Mouse (Mus musculus): ENCODE measurements around the gene Ptprb. TPM values are rescaled to one million over a fixed set of nuclear protein-coding genes. Genes with fewer than 3 reads are reported as not detected.

Gene Ptprb
- polyA plus RNA-seq, 1 experiment from 2014 or later, result 2.2 TPM

GRCm38 (mm10) chr10:116420976-116421375 is 145.7 kb downstream of the Ptprb start:
- Histone ChIP-seq H3K4me1 (0 out of 2 replicates have a peak, but pooled peaks cover 5% of the 10 kb centered on the region), H3K4me3 (no peak overlapping the region), H3K27ac (no peak overlapping the region), H3K36me3 (no peaks in the 10 kb centered on the region; the same call in 1 of the 2 replicates), H3K9me3 (replicated peaks) (no peaks in the 10 kb centered on the region), H3K27me3 (ENCODE audit: low read depth, poor library complexity, severe bottlenecking) (no peaks in the 10 kb centered on the region)
- no peak for DNase-seq (ENCODE audit: low spot score)
- WGBS, result 86% methylated on average over 6 of the region's 6 CpGs

- DNase-seq (ENCODE audit: low spot score), result no peak
- 90% methylated on average over 2 of the region's 2 CpGs for WGBS
- no peaks in the 10 kb centered on the region for H3K4me1 ChIP-seq
- no peaks in the 10 kb centered on the region for H3K27me3 ChIP-seq (ENCODE audit: low read depth, poor library complexity, severe bottlenecking)
- no peaks in the 10 kb centered on the region for H3K9me3 ChIP-seq (replicated peaks)
- no peak overlapping the region for H3K27ac ChIP-seq
- peaks cover 1% of the 10 kb centered on the region for H3K36me3 ChIP-seq
- H3K4me3 ChIP-seq, result no peak overlapping the region
Measured at GRCm38 (mm10) chr10:116422551-116422950, 147.2 kb downstream of the Ptprb start.

- no peak overlapping the region for H3K27ac ChIP-seq
- H3K4me1 ChIP-seq, result peaks cover 4% of the 10 kb centered on the region
- no peaks in the 10 kb centered on the region for H3K27me3 ChIP-seq (ENCODE audit: low read depth, poor library complexity, severe bottlenecking)
- no peaks in the 10 kb centered on the region for H3K9me3 ChIP-seq (replicated peaks)
- H3K36me3 ChIP-seq, result peaks cover 12% of the 10 kb centered on the region
- no peak overlapping the region for H3K4me3 ChIP-seq
- 93% methylated on average over 6 of the region's 6 CpGs for WGBS
- no peak for DNase-seq (ENCODE audit: low spot score)
Measured at GRCm38 (mm10) chr10:116424921-116425320, 149.6 kb downstream of the Ptprb start.

- 83% methylated on average over 7 of the region's 7 CpGs for WGBS
- peaks cover 12% of the 10 kb centered on the region for H3K36me3 ChIP-seq
- no peak for DNase-seq (ENCODE audit: low spot score)
- peaks cover 4% of the 10 kb centered on the region for H3K4me1 ChIP-seq
- no peak overlapping the region for H3K27ac ChIP-seq
- H3K27me3 ChIP-seq (ENCODE audit: low read depth, poor library complexity, severe bottlenecking), result no peaks in the 10 kb centered on the region
- no peak overlapping the region for H3K4me3 ChIP-seq
- H3K9me3 ChIP-seq (replicated peaks), result no peaks in the 10 kb centered on the region
Measured at GRCm38 (mm10) chr10:116426176-116426575, 150.9 kb downstream of the Ptprb start.

GRCm38 (mm10) chr10:116428026-116428780 is 152.9 kb downstream of the Ptprb start:
- DNase-seq (ENCODE audit: low spot score), result no peak
- no peak overlapping the region for H3K27ac ChIP-seq
- no peaks in the 10 kb centered on the region for H3K27me3 ChIP-seq (ENCODE audit: low read depth, poor library complexity, severe bottlenecking)
- 93% methylated on average over 26 of the region's 26 CpGs for WGBS
- H3K9me3 ChIP-seq (replicated peaks), result no peaks in the 10 kb centered on the region
- H3K4me1 ChIP-seq, result peaks cover 4% of the 10 kb centered on the region
- H3K4me3 ChIP-seq, result no peak overlapping the region
- H3K36me3 ChIP-seq, result peaks cover 12% of the 10 kb centered on the region

GRCm38 (mm10) chr10:116432421-116432820 is 157.1 kb downstream of the Ptprb start:
- WGBS, result 93% methylated on average over 7 of the region's 7 CpGs
- H3K27ac ChIP-seq, result no peak overlapping the region
- DNase-seq (ENCODE audit: low spot score), result no peak
- H3K4me3 ChIP-seq, result no peak overlapping the region
- H3K9me3 ChIP-seq (replicated peaks), result no peaks in the 10 kb centered on the region
- H3K36me3 ChIP-seq, result peaks cover 12% of the 10 kb centered on the region
- peaks cover 12% of the 10 kb centered on the region for H3K4me1 ChIP-seq
- H3K27me3 ChIP-seq (ENCODE audit: low read depth, poor library complexity, severe bottlenecking), result no peaks in the 10 kb centered on the region

- DNase-seq (ENCODE audit: low spot score), result no peak
Measured at GRCm38 (mm10) chr10:116435455-116435854, 160.1 kb downstream of the Ptprb start.

More at GRCm38 (mm10) chr10:116435455-116435854, 160.1 kb downstream of the Ptprb start:
- Histone ChIP-seq H3K36me3 (peaks cover 11% of the 10 kb centered on the region), H3K4me3 (no peak overlapping the region), H3K9me3 (replicated peaks) (no peaks in the 10 kb centered on the region), H3K4me1 (peaks cover 7% of the 10 kb centered on the region), H3K27me3 (ENCODE audit: low read depth, poor library complexity, severe bottlenecking) (no peaks in the 10 kb centered on the region), H3K27ac (no peak overlapping the region)
- 96% methylated on average over 12 of the region's 12 CpGs for WGBS

Other genes starting within 250 kb of the Ptprb start
- gene 4933416C03Rik, start 161.6 kb upstream of the Ptprb start, polyA plus RNA-seq (2016; fragmentation: Nextera tagmentation; extraction: Ambion mirVana), result not detected in 2 replicates
- 8.5 and 13.4 TPM in 2 replicates for gene Kcnmb4, start 198.4 kb downstream of the Ptprb start, polyA plus RNA-seq (2016; fragmentation: Nextera tagmentation; extraction: Ambion mirVana)

Measured in limb, embryonic 10.5 days (tissue).